19 mouse cellular contexts compared by ENCODE assay signal in the genomic region with DNA sequence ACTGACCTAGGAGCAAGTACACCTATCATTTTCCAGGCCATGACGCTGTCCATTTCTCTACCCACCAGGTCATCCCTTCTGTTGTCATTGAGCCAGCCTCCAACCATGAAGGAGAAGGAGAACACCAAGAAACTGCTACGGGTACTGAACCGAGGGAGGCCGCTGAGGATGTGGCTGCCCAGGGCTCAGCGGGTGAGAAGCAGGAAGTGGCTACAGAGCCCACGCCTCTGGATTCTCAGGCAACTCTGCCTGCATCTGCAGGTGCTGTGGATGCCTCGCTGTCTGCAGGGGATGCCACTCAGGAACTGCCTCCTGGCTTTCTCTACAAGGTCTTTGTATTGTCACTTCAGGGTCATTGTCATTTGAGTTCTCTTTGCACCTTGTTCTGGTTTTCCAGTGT.
A peak's percentile ranks its signal among the peaks of the same experiment; 100 is the strongest.
DNase-seq lines count a peak whose midpoint lies in the region; ATAC-seq and TF ChIP-seq lines count a peak whose summit lies in the region.
"Had no signal": no experiment of that assay in that cellular context is flagged by ENCODE, and none has a peak within 500 bp of the region (broad histone marks: within the 10 kb centered on the region; RNA-seq: fewer than 3 reads in every experiment).

No protein-coding gene starts in this region.

- H3K27ac ChIP-seq in liver, embryonic 16.5 days (ENCODE audit: low read length): no peak overlapping the region
- no peak overlapping the region for H3K27ac ChIP-seq in liver, postnatal 0 days (ENCODE audit: low read depth)
- H3K27ac ChIP-seq: embryonic facial prominence, embryonic 12.5 days; hindbrain, embryonic 13.5 days; limb, embryonic 15.5 days; midbrain, embryonic 13.5 days had no signal

- no peak for TF ChIP-seq EP300 in liver, postnatal 0 days (IDR thresholded peaks at IDR 0.05; ENCODE audit: low read depth)

- no peak for TF ChIP-seq CTCF in liver, postnatal 0 days (IDR thresholded peaks at IDR 0.05; ENCODE audit: low read depth)

- H3K27me3 ChIP-seq in liver, embryonic 16.5 days (ENCODE audit: control insufficient read depth, insufficient read depth, low read depth, low read length): no peaks in the 10 kb centered on the region
- no peaks in the 10 kb centered on the region for H3K27me3 ChIP-seq in liver, postnatal 0 days (ENCODE audit: insufficient read depth, low read length)
- H3K27me3 ChIP-seq: embryonic facial prominence, embryonic 12.5 days; hindbrain, embryonic 13.5 days; limb, embryonic 15.5 days; midbrain, embryonic 13.5 days had no signal

- no peak overlapping the region for H3K4me3 ChIP-seq in liver, embryonic 16.5 days (ENCODE audit: low read depth, low read length)
- no peak overlapping the region for H3K4me3 ChIP-seq in liver, postnatal 0 days (ENCODE audit: low read depth, low read length)
- H3K4me3 ChIP-seq: embryonic facial prominence, embryonic 12.5 days; hindbrain, embryonic 13.5 days; limb, embryonic 15.5 days; midbrain, embryonic 13.5 days had no signal

- H3K4me2 ChIP-seq in liver, embryonic 16.5 days (ENCODE audit: low read depth, low read length): no peak overlapping the region
- H3K4me2 ChIP-seq in liver, postnatal 0 days (ENCODE audit: low read depth, low read length): no peak overlapping the region
- H3K4me2 ChIP-seq: embryonic facial prominence, embryonic 12.5 days; hindbrain, embryonic 13.5 days; limb, embryonic 15.5 days; lung, embryonic 14.5 days; midbrain, embryonic 13.5 days had no signal

- H3K4me1 ChIP-seq in liver, embryonic 16.5 days (ENCODE audit: control insufficient read depth, low read depth, low read length): peaks cover 5% of the 10 kb centered on the region
- no peaks in the 10 kb centered on the region for H3K4me1 ChIP-seq in liver, postnatal 0 days (ENCODE audit: insufficient read depth)
- H3K4me1 ChIP-seq: embryonic facial prominence, embryonic 12.5 days; hindbrain, embryonic 13.5 days; limb, embryonic 15.5 days; midbrain, embryonic 13.5 days had no signal

- H3K9ac ChIP-seq in liver, embryonic 16.5 days (ENCODE audit: low read depth, low read length): no peak overlapping the region
- H3K9ac ChIP-seq in liver, postnatal 0 days (replicated peaks): no peak overlapping the region
- H3K9ac ChIP-seq: embryonic facial prominence, embryonic 12.5 days; hindbrain, embryonic 13.5 days; limb, embryonic 15.5 days; lung, embryonic 14.5 days; midbrain, embryonic 13.5 days had no signal

- no peaks in the 10 kb centered on the region for H3K36me3 ChIP-seq in liver, embryonic 16.5 days (ENCODE audit: control insufficient read depth, insufficient read depth)
- no peaks in the 10 kb centered on the region for H3K36me3 ChIP-seq in liver, postnatal 0 days (replicated peaks; ENCODE audit: insufficient read depth, low read length)
- H3K36me3 ChIP-seq: embryonic facial prominence, embryonic 12.5 days; limb, embryonic 15.5 days; midbrain, embryonic 13.5 days had no signal

- DNase-seq in liver, postnatal 0 days: no peak
- DNase-seq in thymus, adult 18-20 months: peak; percentile 20 to 48
- no peak for DNase-seq in adrenal gland, postnatal 36 days
- no peak for DNase-seq in gastrocnemius, postnatal 10 days
- DNase-seq in heart, adult 18-20 months: no peak
- no peak for DNase-seq in embryo, embryonic 9.5 days (ENCODE audit: extremely low spot score)
- DNase-seq: adrenal gland, postnatal 14 days; cerebellum, adult 2 months; gastrocnemius, postnatal 14 days; kidney, adult 11 months; kidney, postnatal 10 days; lung, embryonic 14.5 days; lung, postnatal 4 days had no signal

- no peaks in the 10 kb centered on the region for H3K9me3 ChIP-seq in liver, embryonic 16.5 days (replicated peaks; ENCODE audit: control insufficient read depth, low read length)
- no peaks in the 10 kb centered on the region for H3K9me3 ChIP-seq in liver, postnatal 0 days (ENCODE audit: low read length)
- H3K9me3 ChIP-seq: embryonic facial prominence, embryonic 12.5 days; hindbrain, embryonic 13.5 days; limb, embryonic 15.5 days; midbrain, embryonic 13.5 days had no signal

- ATAC-seq in liver, embryonic 16.5 days (ENCODE audit: low read depth): 0 out of 2 replicates have a peak, but pooled peaks have one; percentile 19
- no peak for ATAC-seq in liver, postnatal 0 days
- ATAC-seq in erythroid progenitor cell, adult 5-6 weeks (replicated peaks; ENCODE audit: low FRiP score, poor library complexity, severe bottlenecking): peak; percentile 43; the same call in 1 of the 2 replicates
- ATAC-seq: midbrain, embryonic 13.5 days had no signal

- WGBS in liver, embryonic 16.5 days (ENCODE audit: insufficient replicate concordance): 38% methylated on average over 7 of the region's 7 CpGs
- 53% methylated on average over 7 of the region's 7 CpGs for WGBS in liver, postnatal 0 days (ENCODE audit: insufficient replicate concordance)

Comparison
In these comparisons a context has a peak if more than half of its experiments do, and no peak if none do; other contexts are left out.
1. DNase-seq: peak in thymus, adult 18-20 months (2 of 2); none in liver, postnatal 0 days (single experiment), adrenal gland, postnatal 36 days (0 of 2), gastrocnemius, postnatal 10 days (single experiment), heart, adult 18-20 months (0 of 2) and embryo, embryonic 9.5 days (single experiment).